Mouse (Mus musculus) heart, embryonic 13.5 days (tissue): ENCODE measurements around the gene Defa21. TPM values are rescaled to one million over a fixed set of nuclear protein-coding genes. Genes with fewer than 3 reads are reported as not detected.

ENCODE experiments used
- polyA plus RNA-seq: library from polyadenylated mRNA; unstranded; fragments of >200 nt; fragmentation: Nextera tagmentation; extraction: Ambion mirVana; gene quantifications from 2 replicates; pipeline ENCODE4 v1.2.1, GENCODE M21; 2015

Gene Defa21
- polyA plus RNA-seq, 1 experiment from 2014 or later: not detected

Other genes starting within 250 kb of the Defa21 start
- gene Defb33, start 132.9 kb upstream of the Defa21 start, polyA plus RNA-seq: not detected in 2 replicates
- gene Gm15056, start 122.9 kb upstream of the Defa21 start, polyA plus RNA-seq: not detected in 2 replicates
- not detected in 2 replicates for gene Gm6040, start 103.5 kb upstream of the Defa21 start, polyA plus RNA-seq
- gene AY761185, start 80.8 kb upstream of the Defa21 start, polyA plus RNA-seq: not detected in 2 replicates
- gene Defa23, start 29.5 kb downstream of the Defa21 start, polyA plus RNA-seq: not detected in 2 replicates
- not detected in 2 replicates for gene Defa35, start 39.5 kb downstream of the Defa21 start, polyA plus RNA-seq
- gene Defa25, start 58.9 kb downstream of the Defa21 start, polyA plus RNA-seq: not detected in 2 replicates
- not detected in 2 replicates for gene Gm14851, start 70.5 kb downstream of the Defa21 start, polyA plus RNA-seq
- not detected in 2 replicates for gene Defa30, start 109.1 kb downstream of the Defa21 start, polyA plus RNA-seq
- gene Defa22, start 136.7 kb downstream of the Defa21 start, polyA plus RNA-seq: not detected in 2 replicates
- not detected in 2 replicates for gene Defa31, start 166.1 kb downstream of the Defa21 start, polyA plus RNA-seq
- gene Gm15293, start 176.0 kb downstream of the Defa21 start, polyA plus RNA-seq: not detected in 2 replicates
- gene Gm15292, start 224.2 kb downstream of the Defa21 start, polyA plus RNA-seq: not detected in 2 replicates